Mouse (Mus musculus) spleen, postnatal 4 days (tissue): ENCODE results near the gene Gm815.

ENCODE experiments used
- DNase-seq, 2 experiments: peaks; one replicate each; pipeline ENCODE4 v3.0.0; 2022; ENCODE audit warnings: low spot score in 2 of 2

Gene Gm815

DNA sequence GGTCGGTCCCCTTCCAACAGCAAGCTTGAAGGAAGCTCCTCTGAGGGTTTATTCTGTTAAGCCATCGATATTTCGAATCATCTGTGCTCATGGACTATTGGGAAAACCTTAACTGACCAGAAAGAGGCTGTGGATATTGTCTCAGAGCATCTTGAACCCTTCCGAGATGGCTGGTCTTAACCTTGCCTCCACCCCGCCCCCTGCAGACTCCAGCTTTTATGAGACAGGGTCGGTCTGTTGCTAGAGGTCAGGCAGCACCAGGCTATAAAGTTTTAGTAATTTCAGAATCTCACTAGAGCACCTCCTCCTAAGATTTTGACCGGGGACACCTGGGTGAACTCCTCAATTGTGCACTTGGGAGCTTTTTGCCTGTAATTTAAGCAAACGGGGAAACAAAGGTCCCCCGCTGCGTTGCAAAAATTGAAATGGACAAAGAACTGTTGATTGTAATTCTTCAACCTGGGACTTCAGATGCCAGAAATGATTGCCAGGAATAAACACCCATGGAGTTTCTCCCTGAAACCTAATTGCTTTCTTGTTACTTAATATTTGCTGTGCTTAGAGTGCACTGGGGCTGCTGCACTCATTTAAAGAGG lies 8.4 kb upstream of the Gm815 start:
- no peak for DNase-seq

DNA sequence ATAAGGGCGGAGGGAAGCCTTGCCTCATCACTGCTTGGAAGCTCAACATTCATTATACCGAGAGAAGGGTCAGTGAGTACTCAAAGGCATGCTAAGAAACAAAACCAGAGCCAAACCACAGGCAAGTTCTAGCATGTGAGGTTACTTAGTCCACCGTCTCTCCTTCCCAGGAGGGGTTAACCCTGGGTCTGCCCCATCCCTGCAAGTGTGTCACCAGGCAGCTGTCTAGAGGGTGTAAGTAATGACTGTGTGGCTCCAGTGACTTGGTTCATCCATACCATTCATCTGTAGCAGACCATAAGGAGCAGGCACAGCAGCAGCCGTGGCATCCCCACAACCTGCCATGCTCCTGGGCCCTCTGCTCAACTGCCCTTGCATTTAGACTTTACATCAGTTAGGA lies 5.8 kb upstream of the Gm815 start:
- DNase-seq: peak in 1 of 2 experiments; percentile 23

DNA sequence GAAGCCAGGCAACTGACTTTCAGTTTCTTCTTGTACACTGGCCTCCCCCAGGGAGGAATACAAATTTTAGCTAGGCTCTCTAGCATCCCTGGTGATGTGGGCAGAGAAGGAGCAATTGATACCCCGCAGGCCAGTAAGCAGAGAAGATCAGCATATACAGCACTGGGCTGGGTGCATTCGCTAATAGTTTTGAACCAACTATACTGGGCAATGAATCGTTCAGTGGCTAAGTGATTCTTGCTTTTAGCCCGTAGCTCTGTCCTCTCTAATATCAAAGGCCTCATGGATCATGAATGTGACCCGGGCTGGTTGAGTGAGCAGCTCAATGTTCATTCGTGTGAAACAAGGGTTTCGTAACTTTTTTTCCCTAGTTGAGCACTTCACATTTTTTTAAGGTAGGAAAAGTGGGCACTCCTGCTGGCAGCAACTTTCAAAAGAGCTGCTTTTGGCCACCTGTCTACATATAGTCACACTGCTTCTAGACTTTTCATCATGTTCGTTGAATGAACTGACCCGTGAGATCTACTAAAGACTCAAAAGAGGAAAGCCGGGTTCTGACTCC lies 3.7 kb upstream of the Gm815 start:
- DNase-seq: peak in 1 of 2 experiments; percentile 28

DNA sequence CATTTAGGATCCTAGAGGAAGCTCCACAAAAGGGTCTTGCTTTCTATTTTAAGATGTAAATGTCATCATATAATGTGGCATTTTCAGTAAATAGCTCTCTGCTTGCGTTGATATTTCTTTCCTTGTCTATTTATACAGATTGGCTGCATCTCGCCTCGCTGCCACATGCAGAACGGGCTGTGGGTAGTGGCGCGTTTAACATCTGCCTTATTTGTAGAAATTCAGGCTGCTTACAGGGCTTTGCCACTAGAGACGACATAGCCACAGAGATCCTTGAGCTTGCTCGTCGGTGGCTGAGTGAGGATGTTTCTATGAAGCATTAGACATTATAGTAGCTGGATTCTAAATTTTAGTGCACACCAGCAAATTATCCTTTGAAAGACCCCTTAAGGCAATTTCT lies 2.5 kb downstream of the Gm815 start:
- DNase-seq: peak in 1 of 2 experiments; percentile 33

DNA sequence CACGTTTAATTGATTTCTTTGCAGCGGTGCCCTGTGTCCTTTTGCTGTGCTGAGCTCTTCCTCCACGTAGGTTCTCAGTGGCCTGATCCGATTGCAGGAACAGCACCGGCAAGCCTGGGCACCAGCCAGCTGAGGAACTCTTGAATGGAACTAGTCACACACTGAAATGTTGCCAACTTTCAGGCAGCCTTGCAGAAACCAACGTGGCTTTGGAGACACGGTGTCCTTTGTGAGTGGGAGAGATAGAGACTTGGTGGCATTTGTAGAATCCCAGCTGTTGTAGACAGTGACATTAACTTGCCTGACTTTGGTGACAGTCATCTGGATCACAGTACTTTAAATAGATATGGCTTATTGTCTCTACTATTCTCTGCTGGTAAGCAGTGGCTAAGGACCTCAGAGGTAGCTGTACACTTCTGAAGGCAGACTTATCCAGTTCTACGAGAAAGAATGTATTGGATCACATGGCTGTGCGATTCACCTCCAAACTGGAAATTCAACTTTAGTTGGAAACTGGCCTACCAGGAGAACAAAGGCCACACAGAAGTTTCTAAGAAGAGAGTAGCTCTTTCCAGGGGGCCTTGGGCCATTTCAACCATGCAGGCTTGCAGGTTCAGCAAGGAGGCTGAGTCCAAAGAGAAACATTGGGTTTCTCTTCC lies 5.8 kb downstream of the Gm815 start:
- no peak for DNase-seq

DNA sequence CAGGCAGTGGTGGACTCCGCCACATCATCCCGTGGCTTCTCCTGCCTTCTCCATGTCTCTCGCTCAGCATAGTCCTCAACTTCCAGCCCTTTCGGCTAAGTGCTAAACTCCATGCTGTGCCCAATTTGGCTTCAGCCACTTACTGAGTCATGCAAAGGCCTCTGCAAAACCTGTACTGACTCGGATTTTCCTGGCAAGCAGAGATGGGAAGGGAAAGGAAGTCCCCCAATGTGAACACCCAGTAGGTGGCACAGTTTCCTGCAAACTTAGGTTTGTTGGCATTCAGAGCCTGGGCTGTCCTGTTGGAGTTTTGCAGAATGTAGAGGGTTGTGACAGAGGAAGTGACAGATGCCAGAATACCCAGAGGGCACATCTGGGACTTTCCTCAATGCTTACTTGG lies 7.2 kb downstream of the Gm815 start:
- DNase-seq: no peak

DNA sequence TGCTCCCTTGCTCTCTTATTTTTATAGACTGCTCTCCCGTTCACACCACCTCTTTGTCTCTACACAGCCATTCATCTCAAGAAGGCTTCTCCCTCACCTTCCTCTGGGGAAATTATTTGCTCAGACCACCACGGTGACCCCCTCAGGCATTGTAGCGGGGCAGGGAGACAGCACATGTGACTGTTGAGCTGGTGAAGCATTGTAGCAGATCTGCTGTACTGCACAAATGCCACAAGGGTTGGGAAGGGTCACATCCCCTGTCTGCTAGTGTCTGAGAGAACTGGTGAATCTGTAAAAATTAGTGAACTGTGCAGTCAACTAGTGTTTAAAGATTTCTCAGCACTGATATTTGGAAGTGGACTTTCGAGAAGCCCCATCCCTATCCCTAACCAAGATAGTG lies 16.5 kb downstream of the Gm815 start:
- no peak for DNase-seq

DNA sequence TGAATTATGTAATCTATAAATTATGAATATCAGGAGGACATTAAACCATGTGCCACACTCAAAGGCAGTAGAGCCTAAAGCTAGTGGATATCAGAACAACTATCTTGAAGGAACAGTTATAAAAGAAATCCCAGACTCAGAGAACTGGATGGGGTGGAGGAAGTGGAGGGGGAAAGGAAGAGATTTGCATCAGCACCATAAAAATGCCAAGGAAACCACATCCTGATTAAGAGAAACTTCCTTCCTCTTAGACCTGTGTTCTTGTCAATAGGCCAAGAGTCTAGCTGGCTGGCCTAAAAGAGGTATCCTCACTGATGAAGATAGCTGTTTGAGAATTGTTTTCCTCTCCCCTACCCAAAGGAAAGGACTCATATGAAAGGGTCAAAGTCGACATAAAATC lies 28.6 kb downstream of the Gm815 start:
- no peak for DNase-seq

DNA sequence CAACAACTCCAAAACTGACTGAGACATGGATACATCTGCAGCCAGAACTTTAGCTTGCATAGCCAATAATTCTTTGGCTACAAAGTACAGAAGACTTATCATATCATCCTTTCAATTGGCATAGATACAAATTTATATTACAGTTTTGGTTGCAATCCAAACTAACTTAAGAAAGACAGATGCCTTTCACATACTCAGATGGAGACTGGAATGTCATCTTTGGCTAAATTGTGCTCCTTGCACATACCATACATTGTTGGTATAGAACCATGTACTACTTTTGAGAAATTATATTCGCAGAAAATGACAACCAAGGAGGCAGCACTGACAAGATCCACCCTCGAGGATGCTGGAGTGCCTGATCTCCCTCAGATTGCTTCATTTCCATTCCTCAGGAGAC lies 35.1 kb downstream of the Gm815 start:
- DNase-seq: no peak

DNA sequence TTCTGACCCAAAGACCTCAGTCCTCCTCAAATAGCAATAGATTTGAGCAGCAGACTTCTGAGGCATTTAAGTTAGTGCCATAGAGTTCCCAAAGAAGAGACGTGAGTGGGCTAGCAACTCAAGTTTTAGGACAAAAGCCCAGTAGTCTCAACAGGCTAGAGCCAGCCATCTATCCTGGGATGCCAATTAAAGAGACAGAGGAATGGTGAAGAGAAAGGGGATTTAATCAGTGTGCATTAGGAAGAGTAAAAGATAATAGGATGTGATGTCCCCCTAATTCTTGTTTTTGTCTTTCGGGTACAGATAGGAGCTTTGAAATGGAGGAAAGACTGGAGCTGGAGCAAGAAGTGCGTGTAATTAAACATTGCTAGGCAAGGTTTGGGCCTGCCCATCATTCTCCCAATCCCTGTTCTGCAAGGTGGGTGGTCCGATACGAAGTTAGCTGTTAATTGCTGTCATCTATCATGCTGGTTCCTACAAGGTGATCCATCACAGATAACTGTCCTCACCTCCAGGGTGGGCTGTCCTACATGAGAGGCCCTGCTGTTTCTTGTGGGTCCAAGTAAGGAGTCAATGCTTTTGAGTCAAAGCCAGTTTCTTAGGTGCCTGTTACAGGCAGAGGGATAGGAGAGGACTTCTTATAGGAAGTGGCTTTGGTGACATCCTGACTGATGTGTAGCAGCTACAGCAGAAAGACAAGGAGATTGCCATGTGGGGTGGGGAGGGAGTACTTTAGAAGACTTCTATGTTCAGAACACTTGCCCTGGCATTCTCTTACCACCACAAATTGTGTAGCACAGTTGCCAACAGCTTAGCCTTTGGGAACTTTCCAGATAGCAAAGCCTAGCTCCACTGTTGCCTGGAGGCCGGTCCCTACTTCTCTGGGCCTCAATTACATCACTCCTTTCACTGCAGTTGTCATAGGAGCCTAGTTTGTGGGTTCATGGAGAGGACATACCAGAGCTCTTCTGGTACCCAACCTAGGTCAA lies 44.9 kb downstream of the Gm815 start:
- no peak for DNase-seq

DNA sequence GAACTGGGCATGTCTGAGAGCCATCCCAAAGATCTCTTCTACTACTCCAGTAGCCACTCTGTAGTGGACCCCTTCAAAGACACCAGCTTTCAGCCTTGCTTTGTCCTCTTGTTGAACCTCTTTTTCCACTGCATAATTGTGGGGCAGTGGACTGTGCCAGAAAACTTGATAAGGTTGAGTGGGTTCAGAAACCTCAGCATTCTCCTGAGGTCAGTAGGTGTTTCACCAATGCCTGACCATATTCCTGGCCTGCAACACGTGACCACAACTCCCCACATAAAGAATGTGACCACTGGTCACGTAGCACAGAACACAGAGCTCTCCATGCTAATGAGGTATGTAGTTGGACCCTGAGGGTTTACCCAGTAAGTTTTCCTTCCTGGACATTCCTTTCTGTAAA lies 48.5 kb downstream of the Gm815 start:
- no peak for DNase-seq
